Mouse (Mus musculus) c-Kit-positive CD71-positive TER-119-positive erythroid progenitor cells, embryonic 14.5 days (primary cell): Measurements from ENCODE around the gene Serpinb2.

ENCODE experiments used
- DNase-seq: peaks from one replicate; pipeline ENCODE4 v3.0.0-alpha.2; 2013; ENCODE audit warnings: low spot score

Gene Serpinb2

DNA sequence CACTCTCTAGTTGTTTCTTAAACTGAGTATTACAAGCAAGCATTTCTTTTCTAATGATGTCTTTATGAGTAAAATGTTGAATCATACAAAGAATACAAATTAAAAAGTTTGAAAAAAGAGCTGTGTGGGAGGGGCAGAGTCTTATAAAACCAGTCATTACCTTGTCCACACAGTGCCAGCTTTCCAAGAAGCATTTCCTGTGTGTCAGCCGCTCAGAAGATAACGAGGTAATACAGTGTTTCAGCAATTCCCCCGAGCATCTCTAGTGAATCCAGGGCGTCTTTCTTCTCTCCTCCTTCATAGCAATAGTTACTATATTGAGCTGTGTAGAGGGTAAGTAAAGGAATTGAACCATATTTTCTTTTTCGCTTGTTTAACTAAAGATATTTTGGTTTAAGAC lies at the start of gene Serpinb2:
TSS of gene Serpinb2 (plus strand) at position 172 of the 400 bp plus-strand sequence.
- no peak for DNase-seq

DNA sequence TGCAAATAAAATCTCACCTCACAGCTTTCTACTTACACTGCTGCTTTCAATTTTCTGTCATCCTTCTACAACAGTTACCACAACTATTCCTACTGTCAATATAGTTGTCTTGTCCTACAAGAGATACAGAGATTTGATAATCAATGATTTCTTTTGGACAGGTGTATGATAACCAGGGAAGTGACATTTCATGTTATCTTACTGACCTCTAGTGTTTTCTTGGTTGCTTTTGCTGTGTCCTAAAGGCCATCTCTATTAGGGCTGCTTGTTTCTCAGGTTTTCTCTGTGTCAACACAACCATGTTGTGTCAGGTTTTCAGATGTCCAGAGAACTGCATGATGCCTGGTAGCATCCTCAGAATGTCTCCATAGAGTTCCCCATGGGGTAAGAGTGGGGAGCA lies 31.3 kb upstream of the Serpinb2 start:
- no peak for DNase-seq

DNA sequence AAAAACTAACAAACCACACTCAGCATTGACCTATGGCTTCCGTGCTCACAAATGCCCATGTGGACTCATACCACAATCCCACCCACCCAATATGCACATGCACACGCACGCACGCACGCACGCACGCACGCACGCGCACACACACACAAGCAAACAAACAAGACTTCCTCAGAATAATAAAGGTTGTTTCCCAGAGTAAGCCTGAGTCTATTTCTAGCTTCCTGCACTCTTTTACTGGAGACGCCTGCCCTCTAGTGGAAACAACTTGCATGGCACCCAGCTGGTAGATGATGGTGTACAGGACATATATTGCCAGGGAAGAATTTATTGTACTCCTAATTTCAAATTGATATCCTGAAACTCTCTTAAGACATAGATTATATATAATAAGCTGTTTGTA lies 29.8 kb upstream of the Serpinb2 start:
- peak; percentile 53 for DNase-seq

DNA sequence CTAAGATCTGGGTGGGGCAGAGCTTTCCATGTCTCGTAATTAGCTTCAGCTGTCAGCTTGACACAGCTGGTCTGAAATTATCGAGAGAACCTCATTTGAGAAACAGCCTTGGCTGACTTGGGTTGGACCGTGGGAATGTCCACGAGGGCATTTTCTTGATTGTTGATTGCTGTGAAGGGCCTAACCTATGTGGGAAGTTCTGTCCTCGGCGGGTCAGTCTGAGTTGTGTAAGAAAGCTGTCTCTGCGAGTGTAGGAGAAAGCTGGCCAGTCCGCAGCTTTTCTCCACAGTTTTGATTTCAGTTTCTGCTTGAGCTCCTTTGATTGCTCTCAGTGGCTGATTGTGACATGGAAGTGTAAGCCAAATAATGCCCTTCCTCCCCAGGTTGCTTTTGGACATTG lies 21.6 kb upstream of the Serpinb2 start:
- no peak for DNase-seq

DNA sequence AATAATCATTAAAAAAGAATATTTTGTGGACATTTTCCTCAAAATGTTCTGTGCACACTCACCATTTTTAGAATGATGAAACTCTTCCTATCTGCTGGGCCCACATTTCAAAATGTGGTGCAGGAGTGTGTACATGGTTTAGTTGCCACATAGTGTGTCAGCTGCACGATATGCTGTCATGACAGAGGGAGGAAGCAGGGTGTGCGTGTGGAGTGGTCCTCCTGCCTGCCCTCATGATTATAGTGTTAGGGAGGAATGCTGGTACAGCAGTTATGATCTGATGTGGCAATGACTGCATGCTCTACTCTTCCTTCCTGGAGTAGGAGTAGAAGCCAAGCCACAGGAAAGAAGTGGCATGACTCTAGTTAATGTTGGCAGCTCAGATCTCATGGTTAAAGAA lies 14.4 kb upstream of the Serpinb2 start:
- no peak for DNase-seq

DNA sequence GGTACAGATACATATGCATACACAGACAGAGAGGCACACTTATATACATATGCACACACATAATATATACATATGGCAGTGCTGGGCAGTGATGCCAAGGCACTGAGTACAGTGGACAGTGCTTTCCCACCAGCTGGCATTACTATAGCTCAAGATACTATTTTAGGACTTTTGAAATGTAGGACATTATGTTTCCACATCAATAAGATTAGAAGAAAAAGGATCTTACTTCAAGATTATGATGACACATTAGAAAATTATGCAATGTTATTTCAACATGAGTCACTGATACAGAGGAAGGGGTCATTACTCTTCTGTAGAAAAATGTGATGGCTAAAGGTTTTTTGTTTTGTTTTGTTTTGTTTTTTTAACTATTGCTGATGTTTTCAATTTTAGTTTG lies 9.2 kb upstream of the Serpinb2 start:
- no peak for DNase-seq

DNA sequence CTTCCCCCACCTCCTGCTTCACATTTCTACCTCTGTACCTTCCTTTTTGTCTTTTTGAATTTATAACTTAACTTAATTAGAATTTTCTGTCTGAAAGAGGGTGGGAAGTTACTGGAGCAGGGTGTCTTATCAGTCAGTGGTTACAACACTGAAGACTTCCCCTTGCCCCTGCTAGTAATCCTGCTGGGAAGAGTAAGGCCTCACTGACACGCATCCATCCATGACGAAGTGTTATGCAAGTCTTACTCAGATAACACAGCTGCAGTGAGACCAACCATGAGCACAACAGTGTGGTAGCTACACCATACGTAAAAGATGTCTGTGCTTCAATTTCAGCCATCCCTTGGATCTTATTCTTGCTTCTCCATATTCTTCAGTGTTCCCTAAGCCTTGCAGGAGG lies 7.9 kb upstream of the Serpinb2 start:
- no peak for DNase-seq

DNA sequence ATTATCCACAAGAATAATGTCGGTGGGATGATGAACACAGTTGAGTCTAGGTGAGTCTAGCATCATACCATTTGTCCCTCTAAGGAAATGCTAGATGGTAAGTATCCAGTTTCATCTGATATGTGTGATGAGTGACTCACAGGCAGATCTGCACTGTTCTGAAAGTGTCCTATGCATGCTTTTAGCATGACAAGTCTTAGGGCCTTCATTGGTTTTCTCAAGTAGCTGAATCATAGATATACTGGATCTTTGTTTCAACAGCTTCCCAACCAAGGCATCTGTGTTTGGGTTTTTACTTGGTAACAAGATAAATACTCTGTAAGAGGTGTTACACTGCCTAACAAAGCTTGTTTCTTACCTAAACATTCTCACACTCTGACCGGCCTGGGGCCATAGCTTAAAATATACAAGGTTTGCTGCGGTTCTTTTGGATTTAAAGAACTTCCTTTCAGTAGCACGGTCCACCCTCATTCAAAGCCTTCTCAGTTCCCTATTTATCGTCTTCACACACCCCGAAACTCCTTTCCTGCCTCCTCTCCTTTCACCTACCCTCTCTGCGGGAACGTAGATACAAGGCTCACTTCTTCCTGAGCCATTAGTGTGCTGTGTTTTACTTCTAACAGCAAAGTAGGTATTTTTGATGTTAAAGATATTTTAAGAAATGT lies 5.2 kb upstream of the Serpinb2 start:
- no peak for DNase-seq

DNA sequence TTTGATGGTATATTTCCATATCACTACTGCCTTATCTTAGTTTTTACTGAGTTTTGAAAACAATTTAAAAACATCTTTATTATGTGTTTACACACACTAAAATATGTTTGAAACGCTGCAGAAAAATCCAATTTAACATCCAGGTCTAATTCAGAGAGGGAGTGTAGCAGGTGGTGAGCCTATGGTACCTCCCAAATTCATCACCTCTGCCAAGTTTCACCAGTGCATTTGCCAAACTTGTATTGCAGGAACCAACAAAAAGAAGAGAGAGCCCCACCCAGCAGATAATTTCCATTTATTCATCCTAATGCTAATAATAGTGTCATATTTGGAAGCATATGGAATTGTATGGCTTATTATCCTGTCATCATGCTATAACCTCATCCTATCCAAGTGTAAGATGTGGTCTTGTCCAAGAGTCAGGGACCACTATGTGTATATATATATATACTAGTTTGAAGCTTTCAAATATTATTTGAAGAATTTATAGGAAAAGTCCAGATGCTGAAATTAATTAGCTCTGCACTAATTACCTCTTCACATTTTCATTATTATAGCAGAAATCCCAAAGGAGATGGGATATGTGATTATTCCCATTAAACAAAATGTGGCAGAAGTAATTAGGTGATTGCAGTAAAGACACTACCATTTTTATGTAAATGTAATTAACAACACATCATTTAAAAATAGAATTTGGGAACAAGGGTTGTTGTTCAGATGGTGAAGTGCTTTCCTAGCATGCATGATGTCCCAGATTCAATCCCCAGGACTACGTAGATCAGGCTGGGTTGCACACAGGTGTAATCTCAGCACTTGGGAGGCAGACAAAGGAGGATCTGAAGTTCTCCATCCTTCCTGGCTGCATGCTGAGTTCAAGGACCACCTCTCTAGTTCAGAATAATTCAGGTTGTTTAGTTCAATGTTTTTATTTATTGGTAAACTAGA lies 1.2 kb downstream of the Serpinb2 start:
- no peak for DNase-seq

DNA sequence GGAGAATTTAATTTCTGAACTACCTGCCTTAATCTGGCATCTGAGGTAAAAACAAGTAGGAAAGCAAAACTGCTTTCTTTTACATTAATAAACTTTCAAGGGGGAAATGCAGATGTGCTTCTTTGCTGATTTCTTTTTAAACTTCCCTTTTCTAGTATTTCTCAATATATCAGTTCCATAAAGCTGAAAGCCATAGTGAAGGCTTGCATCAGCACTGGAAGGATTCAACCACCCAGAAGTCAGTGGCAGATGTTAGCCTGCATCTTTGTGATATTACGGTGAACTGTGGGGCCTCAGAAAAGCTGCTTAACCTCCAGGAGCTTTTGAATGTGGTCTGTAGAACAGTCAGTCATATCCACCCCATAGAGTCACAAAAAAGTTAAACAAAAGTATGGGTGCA lies 2.3 kb downstream of the Serpinb2 start:
- DNase-seq: no peak

DNA sequence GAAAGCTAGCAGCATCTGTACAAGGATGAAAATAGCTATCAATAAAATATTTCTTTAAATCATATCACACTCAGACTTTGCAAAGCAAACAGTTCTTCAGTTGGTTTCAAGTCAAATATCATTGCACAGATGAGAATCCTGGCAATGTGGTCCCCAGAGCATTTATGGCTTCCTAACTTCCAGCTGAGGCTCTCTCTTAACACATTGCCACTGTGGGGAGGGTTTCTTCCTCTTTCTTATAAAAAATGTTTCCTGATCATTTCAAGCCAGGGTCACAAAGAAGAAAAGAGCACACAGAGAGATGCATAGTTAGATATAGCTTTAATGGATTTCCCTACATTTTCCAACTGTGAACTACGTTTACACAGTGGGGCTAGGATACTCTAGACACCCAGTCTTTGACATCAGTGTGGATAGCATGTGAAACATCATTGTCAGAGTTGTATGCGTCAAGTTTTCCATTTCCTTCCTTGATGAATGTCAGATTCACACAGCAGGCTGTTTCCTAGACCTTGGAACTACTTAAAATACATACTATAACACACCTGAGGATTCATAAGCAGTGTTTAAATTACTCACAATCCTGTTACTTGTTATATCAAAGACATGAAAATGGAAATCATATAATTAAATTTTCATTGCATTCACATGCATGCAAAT lies 4.7 kb downstream of the Serpinb2 start:
- DNase-seq: no peak

DNA sequence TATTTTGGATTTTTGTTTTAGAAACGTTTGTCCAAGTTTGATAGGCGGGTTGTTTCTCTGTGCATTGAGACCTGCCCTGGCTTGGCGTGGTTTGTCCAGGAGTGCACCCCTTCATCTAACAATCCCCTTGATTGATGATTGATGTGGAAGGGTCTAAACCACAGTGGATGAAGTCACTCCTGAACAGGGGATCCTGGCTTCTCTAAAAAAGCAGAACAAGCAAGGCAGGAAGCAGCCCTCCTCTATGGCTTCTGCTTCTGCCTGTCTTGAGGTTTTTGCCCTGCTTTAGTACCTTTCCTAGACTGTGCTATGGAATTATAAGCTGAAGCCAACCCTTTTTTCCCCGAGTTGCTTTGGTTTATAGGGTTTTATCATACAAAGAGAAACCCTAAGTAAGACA lies 14.4 kb downstream of the Serpinb2 start:
- no peak for DNase-seq

DNA sequence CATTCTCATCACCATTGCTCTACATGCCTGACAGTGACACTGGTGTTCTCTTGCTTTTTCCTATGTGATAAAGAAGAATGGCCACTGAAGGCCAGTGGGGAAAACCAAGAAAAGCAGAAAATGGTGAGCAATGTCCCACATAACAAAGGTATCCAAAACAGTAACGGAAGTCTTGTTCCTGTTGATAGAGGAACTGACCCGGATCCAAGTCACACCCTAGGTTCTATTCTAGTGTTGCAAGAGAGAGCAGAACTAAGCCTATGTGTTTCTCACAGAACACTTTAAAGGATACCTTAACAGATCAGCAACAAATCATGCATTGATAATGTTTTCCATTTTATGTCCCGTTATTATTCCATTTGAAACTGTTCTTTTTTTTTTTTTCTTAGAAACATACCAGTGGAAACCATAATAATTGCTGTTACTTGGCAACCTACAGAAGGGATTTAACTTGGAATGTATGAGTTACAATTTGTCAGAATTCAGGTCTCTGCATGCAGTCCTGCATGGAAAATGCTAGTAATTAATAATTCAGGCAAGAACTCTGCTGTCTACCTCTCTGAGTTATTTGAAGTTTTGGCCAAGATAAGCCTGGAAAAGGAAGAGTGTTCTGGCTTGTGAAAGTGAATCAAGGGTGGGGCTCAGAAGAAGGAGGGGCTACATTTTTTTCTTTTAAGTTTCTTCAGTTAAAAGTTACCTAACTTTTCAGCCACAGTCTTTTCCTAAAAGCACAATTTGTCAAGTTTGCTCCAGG lies 17.3 kb downstream of the Serpinb2 start:
- no peak for DNase-seq

DNA sequence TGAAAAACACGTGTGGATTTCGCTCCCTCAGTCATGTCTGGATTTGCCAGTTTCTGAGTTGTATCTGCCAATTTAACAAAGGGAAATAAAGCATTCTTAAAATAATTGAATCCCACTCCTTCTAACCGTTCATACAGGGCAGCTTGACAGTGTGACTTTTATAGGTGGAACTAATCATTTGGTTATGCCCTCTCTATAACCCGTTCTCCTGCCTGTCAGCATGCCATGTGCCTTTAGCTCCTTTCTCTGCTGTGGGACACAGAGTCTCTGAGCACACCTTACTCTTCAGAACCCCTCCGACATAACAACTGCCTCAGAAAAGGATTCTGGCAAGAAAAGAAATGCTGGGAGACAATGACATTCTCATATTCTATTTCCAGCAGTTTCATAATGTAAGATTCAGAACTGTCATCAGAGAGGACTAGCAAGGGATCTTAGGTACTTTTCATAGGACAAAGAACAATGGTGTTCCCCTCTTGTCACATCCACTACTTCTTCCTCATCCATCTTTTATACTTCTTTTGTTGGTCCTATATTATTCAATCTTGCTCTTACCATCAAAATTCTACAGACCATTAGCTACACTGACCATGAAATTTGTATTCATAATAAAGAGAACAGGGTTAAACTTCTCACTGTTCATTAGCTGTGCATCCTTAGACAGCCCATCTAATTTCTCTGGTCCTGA lies 18.3 kb downstream of the Serpinb2 start:
- no peak for DNase-seq

DNA sequence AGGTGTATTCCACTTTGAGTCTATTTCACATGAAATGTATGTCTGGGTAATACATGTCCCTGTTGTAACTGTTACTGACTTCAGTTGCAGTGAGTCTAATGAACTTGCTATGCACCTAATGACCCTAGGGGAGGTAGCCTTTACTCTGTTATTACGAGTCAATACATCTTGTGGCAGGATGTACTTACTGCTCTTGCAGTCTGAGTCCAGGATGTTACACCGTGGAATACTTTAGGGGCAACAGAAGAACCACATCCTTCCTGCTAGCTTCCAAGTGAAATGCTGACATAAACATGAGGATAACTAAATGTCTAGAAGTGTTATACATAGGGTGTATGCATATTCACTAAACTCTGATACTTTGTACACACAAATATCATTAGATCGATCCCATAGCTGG lies 22.5 kb downstream of the Serpinb2 start:
- DNase-seq: no peak

DNA sequence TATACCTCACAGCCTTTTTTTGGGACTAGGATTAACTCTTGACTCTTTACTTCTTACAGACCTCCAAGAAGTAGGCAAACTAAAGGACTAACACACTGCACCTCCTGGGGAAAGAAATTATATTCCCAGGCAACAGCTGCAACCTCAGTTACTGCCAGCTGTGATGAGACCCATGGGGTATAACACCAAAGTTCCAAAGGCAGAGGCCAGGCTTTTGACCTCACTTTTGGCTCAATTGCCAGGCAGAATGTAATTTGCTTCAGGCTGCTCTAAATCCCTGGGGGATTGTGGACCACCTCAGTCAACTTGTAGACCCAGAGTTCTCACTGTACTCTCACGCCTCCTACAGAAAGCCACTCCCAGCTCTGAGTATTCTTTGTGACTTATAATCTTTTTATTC lies 26.2 kb downstream of the Serpinb2 start:
- DNase-seq: no peak

DNA sequence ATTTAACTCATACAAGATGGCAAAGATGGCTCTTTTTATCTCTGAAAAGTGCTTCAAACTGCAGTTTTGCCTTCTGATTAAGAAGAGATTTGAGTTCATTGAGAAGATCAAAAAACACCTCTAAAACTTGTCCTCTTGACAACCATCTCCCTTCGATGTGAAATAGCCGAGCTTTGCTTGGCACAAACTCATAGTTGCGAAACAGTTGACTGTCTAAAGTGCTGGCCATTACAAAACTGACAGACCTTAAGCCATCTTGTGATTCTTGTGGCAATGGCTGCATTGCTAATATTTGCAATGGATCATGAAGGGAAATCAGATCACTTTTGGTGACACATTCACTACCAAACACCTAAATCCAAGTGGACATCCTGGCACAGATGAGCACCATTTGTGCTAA lies 48.3 kb downstream of the Serpinb2 start:
- no peak for DNase-seq

DNA sequence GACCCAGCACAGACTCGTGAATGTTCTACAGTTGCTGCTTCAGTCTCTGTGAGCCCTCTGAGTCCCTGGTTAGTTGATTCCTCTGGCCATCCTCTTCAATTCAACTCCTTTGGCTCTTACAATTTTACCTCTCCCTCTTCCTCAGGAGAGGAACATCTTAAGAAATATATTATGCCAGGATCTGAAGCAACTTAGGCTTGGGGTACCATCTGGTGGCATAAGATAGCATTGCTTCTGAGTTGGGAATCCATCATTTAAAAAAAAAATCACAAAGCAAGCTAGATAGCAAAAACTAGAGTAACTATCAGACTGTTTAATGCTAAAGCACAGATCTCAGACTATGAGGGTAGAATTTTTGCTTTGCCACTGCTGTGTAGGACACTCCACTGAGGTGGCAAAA lies 50.9 kb downstream of the Serpinb2 start:
- no peak for DNase-seq

DNA sequence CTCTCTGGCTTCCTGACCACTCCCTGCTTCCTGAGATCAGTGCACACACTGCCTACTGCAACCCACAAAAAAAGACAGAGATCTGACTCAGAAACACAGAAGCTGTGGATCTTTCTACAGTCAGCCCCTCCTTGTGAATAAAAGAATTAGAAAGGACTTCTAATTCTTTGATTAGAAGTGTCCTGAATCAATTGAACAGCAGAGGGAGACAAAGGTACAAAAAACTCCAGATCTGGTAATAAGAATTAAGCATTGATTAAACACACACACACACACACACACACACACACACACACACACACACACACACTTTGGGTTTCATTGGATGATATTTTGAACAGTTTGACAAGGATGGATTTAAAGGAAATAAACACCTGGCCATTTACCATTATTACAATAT lies 54.4 kb downstream of the Serpinb2 start:
- no peak for DNase-seq

DNA sequence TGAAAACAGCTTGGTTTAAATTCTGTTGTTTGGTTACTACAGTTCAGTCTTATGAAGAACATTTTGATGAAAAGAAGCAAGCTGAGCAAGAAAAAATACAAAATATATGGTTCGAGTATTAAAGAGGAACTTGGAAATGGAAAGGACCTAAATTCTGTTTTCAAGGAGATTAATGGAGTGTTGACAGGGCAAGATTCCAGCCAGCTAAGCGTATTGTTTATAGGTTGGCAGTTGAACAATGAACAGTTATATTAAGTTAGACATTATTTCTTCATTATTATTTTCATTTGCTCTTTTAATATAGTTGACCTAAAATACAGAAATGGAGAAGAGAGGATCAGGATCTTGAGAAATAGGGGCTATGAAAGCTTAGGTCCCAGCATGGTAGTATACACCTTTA lies 64.9 kb downstream of the Serpinb2 start:
- DNase-seq: no peak

DNA sequence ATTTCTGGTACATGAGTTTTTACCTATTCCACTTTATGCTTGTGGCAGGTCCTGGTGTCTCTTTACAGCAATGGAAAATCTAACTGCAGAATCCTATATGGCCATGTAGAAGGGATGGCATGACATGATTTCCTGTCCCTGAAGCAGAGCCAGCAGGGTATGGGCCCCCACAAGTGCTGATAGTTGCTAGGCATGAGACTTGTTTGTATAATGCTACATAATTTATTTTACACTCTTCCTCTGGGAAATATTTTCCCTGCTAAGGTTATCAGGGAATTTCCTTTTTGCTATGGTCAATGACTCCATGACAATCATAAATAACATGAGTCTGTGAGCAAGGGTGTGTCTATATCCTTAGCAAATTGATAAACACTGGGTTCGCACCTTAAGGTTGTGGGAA lies 66.3 kb downstream of the Serpinb2 start:
- no peak for DNase-seq

DNA sequence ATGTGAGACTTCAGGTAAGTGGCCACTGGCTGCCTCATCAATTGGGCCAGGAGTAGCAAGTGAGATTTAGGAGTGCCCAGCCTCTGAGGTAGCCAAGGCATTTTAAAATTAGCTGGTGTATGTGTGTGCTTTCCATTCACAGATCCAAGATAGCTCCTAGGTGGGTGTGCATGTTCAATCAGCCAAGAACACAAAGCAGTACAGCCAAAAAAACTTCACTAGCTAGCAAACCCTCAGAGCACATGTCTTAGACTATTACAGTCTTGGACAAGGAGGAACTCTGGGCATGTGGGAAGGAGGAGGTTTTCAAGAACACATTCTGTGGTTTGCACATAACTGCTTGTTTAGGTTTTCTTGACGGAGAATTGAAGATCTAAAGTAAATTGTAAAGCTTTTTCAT lies 70.0 kb downstream of the Serpinb2 start:
- DNase-seq: no peak
